Mouse (Mus musculus) intestine, embryonic 15.5 days (tissue): Measurements from ENCODE around the gene Shd. TPM values are rescaled to one million over a fixed set of nuclear protein-coding genes. Genes with fewer than 3 reads are reported as not detected.
A peak's percentile ranks its signal among the peaks of the same experiment; 100 is the strongest.

Experiments
- ATAC-seq: fragments of 200-750 bp; cut with Nextera tagmentation; 2 replicates; pipeline ENCODE4 v1.8.0; 2017; ENCODE audit warnings: moderate TSS enrichment, moderate library complexity
- H3K27ac ChIP-seq: fragments of 300-500 bp; sonication (generic); 2 replicates; pipeline ENCODE4 v1.5.1; 2015; ENCODE audit warnings: mild to moderate bottlenecking, inconsistent platforms
- H3K27me3 ChIP-seq: fragments of 300-500 bp; sonication (generic); replicated peaks from 2 replicates; pipeline ENCODE4 v1.6.1; 2015; ENCODE audit warnings: inconsistent platforms
- H3K36me3 ChIP-seq: fragments of 300-500 bp; sonication (generic); 2 replicates; pipeline ENCODE4 v1.6.1; 2015; ENCODE audit warnings: inconsistent platforms
- H3K4me1 ChIP-seq: fragments of 300-500 bp; sonication (generic); replicated peaks from 2 replicates; pipeline ENCODE4 v1.6.1; 2015; ENCODE audit warnings: inconsistent platforms
- H3K4me2 ChIP-seq: fragments of 300-500 bp; sonication (generic); replicated peaks from 2 replicates; pipeline ENCODE4 v1.6.1; 2015; ENCODE audit warnings: mild to moderate bottlenecking, inconsistent platforms
- H3K4me3 ChIP-seq: fragments of 300-500 bp; sonication (generic); replicated peaks from 2 replicates; pipeline ENCODE4 v1.5.1; 2015; ENCODE audit warnings: inconsistent platforms
- H3K9ac ChIP-seq: fragments of 300-500 bp; sonication (generic); 2 replicates; pipeline ENCODE4 v1.6.1; 2015; ENCODE audit warnings: inconsistent platforms
- H3K9me3 ChIP-seq: fragments of 300-500 bp; sonication (generic); 2 replicates; pipeline ENCODE4 v1.6.1; 2016; ENCODE audit warnings: inconsistent platforms
- WGBS: fragments of 180-500 bp; shearing (Covaris S2); methylation state at CpG from one replicate; pipeline ENCODE4 v1.1.7; 2015; 5-methylcytosine and 5-hydroxymethylcytosine counted together
- polyA plus RNA-seq: library from polyadenylated mRNA; unstranded; fragments of >200 nt; fragmentation: Nextera tagmentation; extraction: Ambion mirVana; gene quantifications from 2 replicates; pipeline ENCODE4 v1.2.1, GENCODE M21; 2015

Shd gene
- polyA plus RNA-seq, 1 experiment from 2014 or later: 9.4 TPM

DNA sequence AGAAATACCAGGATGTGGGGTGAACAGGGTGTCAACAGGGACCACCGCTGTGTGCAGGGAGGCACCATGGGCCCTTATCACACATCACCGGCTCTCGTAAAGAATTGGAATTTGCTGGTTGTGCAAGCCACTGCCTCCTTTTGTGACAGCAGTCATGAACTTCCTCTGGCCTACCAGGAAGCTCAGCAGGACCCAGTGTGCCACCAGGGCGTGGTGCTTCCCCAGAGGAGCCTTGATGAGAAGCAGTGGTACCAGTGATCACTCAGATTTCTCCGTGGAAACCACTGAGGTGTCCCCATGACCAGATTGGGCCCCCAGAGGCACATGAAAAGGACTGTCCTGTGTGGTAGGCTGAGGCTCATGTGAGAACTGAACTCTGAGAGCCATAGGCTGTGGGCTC is 53.1 kb downstream of the Shd start:
- WGBS: 62% methylated on average over 5 of the region's 5 CpGs
- Histone ChIP-seq H3K4me1 (peaks cover 19% of the 10 kb centered on the region), H3K9me3 (no peaks in the 10 kb centered on the region), H3K36me3 (peaks cover 11% of the 10 kb centered on the region), H3K9ac (no peak overlapping the region), H3K27me3 (no peaks in the 10 kb centered on the region), H3K4me2 (no peak overlapping the region), H3K4me3 (no peak overlapping the region), H3K27ac (peak overlapping the region; percentile 13; the same call in 1 of the 2 replicates)
- ATAC-seq: no peak

DNA sequence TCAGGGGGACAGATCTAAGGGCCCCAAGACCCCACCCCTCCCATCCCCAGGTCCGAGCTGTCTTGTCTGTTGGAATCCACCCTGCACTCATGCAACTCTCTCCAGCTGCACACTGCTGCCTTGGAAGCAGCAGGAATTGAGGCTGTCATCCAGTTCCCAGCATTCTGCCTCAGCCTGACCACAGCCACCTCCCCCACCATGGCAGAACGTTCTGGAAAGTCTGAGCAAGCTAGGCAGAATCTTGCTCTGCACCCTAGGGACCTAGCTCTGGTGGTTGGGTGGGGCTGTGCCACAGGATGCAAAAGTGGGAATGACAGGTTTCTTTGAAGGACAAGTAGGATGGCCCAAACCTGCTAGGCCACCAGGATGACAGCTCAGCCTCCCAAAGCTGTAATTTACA is 54.2 kb downstream of the Shd start:
- no peak for ATAC-seq
- Histone ChIP-seq H3K27ac (no peak overlapping the region), H3K9ac (no peak overlapping the region), H3K4me3 (no peak overlapping the region), H3K4me2 (no peak overlapping the region), H3K27me3 (no peaks in the 10 kb centered on the region), H3K36me3 (peaks cover 5% of the 10 kb centered on the region; the same call in 1 of the 2 replicates), H3K4me1 (peaks cover 19% of the 10 kb centered on the region), H3K9me3 (no peaks in the 10 kb centered on the region)
- WGBS: 71% methylated on average over 2 of the region's 2 CpGs

DNA sequence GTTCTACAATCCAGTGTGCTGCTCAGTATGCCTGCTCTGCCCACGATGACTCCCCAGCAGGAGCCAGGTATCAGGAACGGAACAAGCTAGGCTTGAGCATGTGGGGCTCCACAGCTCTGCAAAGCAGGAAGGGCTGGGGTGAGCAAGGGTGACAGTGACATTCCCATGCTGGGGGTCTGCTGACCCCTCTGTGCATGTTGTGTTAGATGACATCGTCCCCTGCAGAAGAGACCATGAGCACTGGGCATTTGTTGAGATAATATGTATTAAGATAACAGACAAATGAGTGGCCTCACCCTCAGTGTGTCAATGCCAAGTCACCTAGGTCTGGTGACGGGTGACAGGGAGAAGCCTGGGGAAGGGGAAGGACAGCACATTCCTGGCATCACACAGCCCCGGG is 54.7 kb downstream of the Shd start:
- Histone ChIP-seq H3K9ac (no peak overlapping the region), H3K4me2 (no peak overlapping the region), H3K4me3 (no peak overlapping the region), H3K27me3 (no peaks in the 10 kb centered on the region), H3K4me1 (peaks cover 19% of the 10 kb centered on the region), H3K36me3 (peaks cover 7% of the 10 kb centered on the region; the same call in 1 of the 2 replicates), H3K9me3 (no peaks in the 10 kb centered on the region), H3K27ac (no peak overlapping the region)
- WGBS: 74% methylated on average over 5 of the region's 5 CpGs
- ATAC-seq: no peak

Other genes starting within 250 kb of the Shd start
- gene Adgre4, start 220.5 kb upstream of the Shd start, polyA plus RNA-seq: 0.95 and 1.0 TPM in 2 replicates
- 7.4 and 7.5 TPM in 2 replicates for gene Zfp119a, start 91.5 kb upstream of the Shd start, polyA plus RNA-seq
- gene Zfp959, start 78.4 kb upstream of the Shd start, polyA plus RNA-seq: 9.0 and 11.0 TPM in 2 replicates
- 3.5 and 4.4 TPM in 2 replicates for gene Zfp119b, start 21.0 kb upstream of the Shd start, polyA plus RNA-seq
- gene Ebi3, start 17.8 kb upstream of the Shd start, polyA plus RNA-seq: 2.8 and 3.2 TPM in 2 replicates
- 21.0 and 21.4 TPM in 2 replicates for gene Yju2, start 11.4 kb upstream of the Shd start, polyA plus RNA-seq
- 8.9 and 11.5 TPM in 2 replicates for gene Fsd1, start 16.0 kb downstream of the Shd start, polyA plus RNA-seq
- 40.3 and 45.8 TPM in 2 replicates for gene Stap2, start 35.1 kb downstream of the Shd start, polyA plus RNA-seq
- 86.3 and 95.3 TPM in 2 replicates for gene Mpnd, start 35.2 kb downstream of the Shd start, polyA plus RNA-seq
- 124 TPM in 2 replicates for gene Sh3gl1, start 66.2 kb downstream of the Shd start, polyA plus RNA-seq
- 21.4 and 22.4 TPM in 2 replicates for gene Chaf1a, start 70.0 kb downstream of the Shd start, polyA plus RNA-seq
- 29.9 and 35.1 TPM in 2 replicates for gene Ubxn6, start 104.6 kb downstream of the Shd start, polyA plus RNA-seq
- 85.7 and 86.9 TPM in 2 replicates for gene Hdgfl2, start 109.2 kb downstream of the Shd start, polyA plus RNA-seq
- 0.03 and 0.14 TPM in 2 replicates for gene Plin4, start 139.3 kb downstream of the Shd start, polyA plus RNA-seq
- gene Plin5, start 147.1 kb downstream of the Shd start, polyA plus RNA-seq: 0.52 and 0.85 TPM in 2 replicates
- gene Lrg1, start 151.5 kb downstream of the Shd start, polyA plus RNA-seq: 0.15 and 0.33 TPM in 2 replicates
- 1.4 TPM in 2 replicates for gene Sema6b, start 169.9 kb downstream of the Shd start, polyA plus RNA-seq
- gene Tnfaip8l1, start 192.0 kb downstream of the Shd start, polyA plus RNA-seq: 11.9 and 12.8 TPM in 2 replicates
- 105 and 127 TPM in 2 replicates for gene Mydgf, start 213.5 kb downstream of the Shd start, polyA plus RNA-seq
- 32.8 and 35.0 TPM in 2 replicates for gene Dpp9, start 248.4 kb downstream of the Shd start, polyA plus RNA-seq